Mouse (Mus musculus): ENCODE results near the gene Frmd8.

GRCm38 (mm10) chr19:5871273-5871672 is 3.8 kb downstream of the Frmd8 start:
- TF ChIP-seq EP300 (IDR thresholded peaks at IDR 0.05; ENCODE audit: low read depth in 1 of 2, low read length in 2 of 2) (no peak), KAT2A (conservative IDR thresholded peaks at IDR 0.05; ENCODE audit: low read depth, low read length) (no peak), ZKSCAN1 (IDR thresholded peaks at IDR 0.05; ENCODE audit: low read depth, low read length) (no peak), CTCF (IDR thresholded peaks at IDR 0.05 in 2 of 3, conservative IDR thresholded peaks at IDR 0.05 in 1 of 3; ENCODE audit: control insufficient read depth in 1 of 3, insufficient read depth in 1 of 3, low read depth in 2 of 3, low read length in 3 of 3, poor library complexity in 1 of 3, severe bottlenecking in 1 of 3) (no peak), JUND (IDR thresholded peaks at IDR 0.05; ENCODE audit: low read depth, low read length) (no peak)
